Mouse (Mus musculus): Measurements from ENCODE around the gene Prkcb. TPM values are rescaled to one million over a fixed set of nuclear protein-coding genes. Genes with fewer than 3 reads are reported as not detected.

The Prkcb gene
- polyA plus RNA-seq, 1 experiment from 2014 or later: 4.8 TPM

DNA sequence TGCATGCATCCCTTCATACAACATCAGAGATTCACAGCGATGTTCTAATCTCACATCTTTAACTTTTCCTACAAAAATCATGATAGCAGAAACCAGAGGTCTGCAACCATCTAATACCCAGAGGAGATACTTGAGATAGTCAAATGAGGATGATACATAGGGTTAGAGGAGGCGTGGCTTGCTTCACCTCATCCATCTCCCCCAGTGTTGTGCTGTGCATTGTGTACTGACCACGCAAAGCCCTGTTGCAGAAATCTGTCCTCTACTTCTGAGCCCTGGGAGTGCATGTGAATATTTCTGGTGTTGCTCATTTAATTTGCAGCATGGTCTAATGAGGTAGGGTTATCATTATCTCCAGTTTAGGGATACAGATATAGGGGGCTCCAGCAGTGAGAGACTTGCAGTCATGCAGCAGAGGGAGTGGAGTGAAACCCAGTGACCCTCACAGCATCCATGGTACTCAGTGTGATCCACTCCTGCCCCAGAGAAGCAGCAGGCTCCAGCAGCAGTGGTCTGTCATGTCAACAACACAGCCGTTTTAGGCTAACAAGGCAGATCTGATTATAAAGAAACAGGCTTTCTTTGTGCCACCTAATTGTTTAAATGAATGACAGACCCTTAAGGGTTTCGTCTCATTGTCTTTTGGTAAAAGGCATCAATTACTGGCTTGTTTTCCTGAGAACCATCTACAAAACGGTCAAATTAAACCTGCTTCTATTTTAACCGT is 269.7 kb downstream of the Prkcb start:
- no peaks in the 10 kb centered on the region for H3K9me3 ChIP-seq (ENCODE audit: low read length)
- no peaks in the 10 kb centered on the region for H3K36me3 ChIP-seq (ENCODE audit: insufficient read depth, low read length)
- H3K9ac ChIP-seq (replicated peaks; ENCODE audit: low read length): no peak overlapping the region
- H3K27ac ChIP-seq (ENCODE audit: low read length): no peak overlapping the region
- H3K4me2 ChIP-seq (replicated peaks; ENCODE audit: low read depth, low read length): no peak overlapping the region
- 59% methylated on average over 7 of the region's 7 CpGs for WGBS
- no peak overlapping the region for H3K4me3 ChIP-seq (ENCODE audit: low read length)
- no peak for ATAC-seq (ENCODE audit: low FRiP score, low TSS enrichment)
- H3K27me3 ChIP-seq (ENCODE audit: insufficient read depth, low read length): no peaks in the 10 kb centered on the region
- H3K4me1 ChIP-seq (ENCODE audit: insufficient read depth, low read length): no peaks in the 10 kb centered on the region

GRCm38 (mm10) chr7:122558912-122559311 is 270.4 kb downstream of the Prkcb start:
- Histone ChIP-seq H3K4me2 (replicated peaks; ENCODE audit: low read depth, low read length) (no peak overlapping the region), H3K9ac (replicated peaks; ENCODE audit: low read length) (no peak overlapping the region), H3K36me3 (ENCODE audit: insufficient read depth, low read length) (no peaks in the 10 kb centered on the region), H3K27me3 (ENCODE audit: insufficient read depth, low read length) (no peaks in the 10 kb centered on the region), H3K9me3 (ENCODE audit: low read length) (no peaks in the 10 kb centered on the region), H3K27ac (ENCODE audit: low read length) (no peak overlapping the region), H3K4me1 (ENCODE audit: insufficient read depth, low read length) (no peaks in the 10 kb centered on the region), H3K4me3 (ENCODE audit: low read length) (no peak overlapping the region)
- 49% methylated on average over 6 of the region's 6 CpGs for WGBS
- ATAC-seq (ENCODE audit: low FRiP score, low TSS enrichment): no peak

GRCm38 (mm10) chr7:122562586-122562985 is 274.0 kb downstream of the Prkcb start:
- Histone ChIP-seq H3K4me1 (ENCODE audit: insufficient read depth, low read length) (no peaks in the 10 kb centered on the region), H3K4me2 (replicated peaks; ENCODE audit: low read depth, low read length) (no peak overlapping the region), H3K27me3 (ENCODE audit: insufficient read depth, low read length) (no peaks in the 10 kb centered on the region), H3K4me3 (ENCODE audit: low read length) (no peak overlapping the region), H3K27ac (ENCODE audit: low read length) (no peak overlapping the region), H3K36me3 (ENCODE audit: insufficient read depth, low read length) (no peaks in the 10 kb centered on the region), H3K9me3 (ENCODE audit: low read length) (no peaks in the 10 kb centered on the region), H3K9ac (replicated peaks; ENCODE audit: low read length) (no peak overlapping the region)
- 62% methylated on average over 5 of the region's 5 CpGs for WGBS
- no peak for ATAC-seq (ENCODE audit: low FRiP score, low TSS enrichment)

DNA sequence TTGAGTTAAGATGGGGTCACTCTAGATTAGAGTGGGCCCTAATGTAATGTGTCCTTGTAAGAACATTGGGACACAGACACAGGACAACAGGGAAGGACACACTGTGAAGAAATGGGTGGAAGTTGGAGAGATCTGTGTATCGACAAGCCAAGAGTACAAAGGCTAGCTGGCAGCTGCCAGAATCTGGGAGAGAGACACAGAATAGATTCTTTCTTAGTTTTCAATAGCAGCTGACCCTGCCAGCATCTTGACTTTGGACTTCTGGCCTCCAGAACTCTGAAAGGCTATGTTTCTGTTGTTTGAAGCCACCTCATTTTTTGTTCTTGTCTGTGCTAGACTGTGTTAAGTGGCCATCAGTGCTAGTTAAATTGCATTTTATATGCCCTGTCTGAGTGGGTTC is 276.8 kb downstream of the Prkcb start:
- Histone ChIP-seq H3K27ac (ENCODE audit: low read length) (no peak overlapping the region), H3K4me1 (ENCODE audit: insufficient read depth, low read length) (no peaks in the 10 kb centered on the region), H3K36me3 (ENCODE audit: insufficient read depth, low read length) (no peaks in the 10 kb centered on the region), H3K27me3 (ENCODE audit: insufficient read depth, low read length) (no peaks in the 10 kb centered on the region), H3K9ac (replicated peaks; ENCODE audit: low read length) (no peak overlapping the region), H3K9me3 (ENCODE audit: low read length) (no peaks in the 10 kb centered on the region), H3K4me3 (ENCODE audit: low read length) (no peak overlapping the region), H3K4me2 (replicated peaks; ENCODE audit: low read depth, low read length) (no peak overlapping the region)
- ATAC-seq (ENCODE audit: low FRiP score, low TSS enrichment): no peak
- 80% methylated on average over 1 of the region's 1 CpGs for WGBS

DNA sequence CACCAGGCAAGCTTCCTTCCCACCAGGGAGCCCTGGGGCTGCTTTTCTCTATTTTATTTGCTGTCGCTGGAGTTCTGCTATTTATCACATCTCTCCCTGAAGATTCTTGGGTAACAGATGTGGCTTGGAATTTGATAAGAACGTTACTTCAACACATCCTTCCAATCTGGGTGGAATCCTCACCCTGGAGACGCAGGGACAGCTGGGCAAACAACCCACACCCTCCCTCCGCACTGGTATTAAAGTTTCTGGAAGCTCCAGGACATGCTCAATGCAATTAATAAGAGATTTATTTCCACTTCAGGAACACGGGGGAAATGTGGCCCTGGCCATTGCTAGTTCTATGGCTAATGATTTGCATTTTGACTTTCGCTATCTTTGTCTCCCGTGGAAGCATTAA is 277.5 kb downstream of the Prkcb start:
- no peak overlapping the region for H3K9ac ChIP-seq (replicated peaks; ENCODE audit: low read length)
- WGBS: 42% methylated on average over 7 of the region's 7 CpGs

GRCm38 (mm10) chr7:122568787-122569186 is 280.2 kb downstream of the Prkcb start:
- H3K27ac ChIP-seq (ENCODE audit: low read length): no peak overlapping the region
- H3K36me3 ChIP-seq (ENCODE audit: insufficient read depth, low read length): no peaks in the 10 kb centered on the region
- H3K27me3 ChIP-seq (ENCODE audit: insufficient read depth, low read length): no peaks in the 10 kb centered on the region
- H3K9me3 ChIP-seq (ENCODE audit: low read length): no peaks in the 10 kb centered on the region
- no peak overlapping the region for H3K9ac ChIP-seq (replicated peaks; ENCODE audit: low read length)
- no peak overlapping the region for H3K4me3 ChIP-seq (ENCODE audit: low read length)
- ATAC-seq (ENCODE audit: low FRiP score, low TSS enrichment): no peak
- no peak overlapping the region for H3K4me2 ChIP-seq (replicated peaks; ENCODE audit: low read depth, low read length)
- 75% methylated on average over 7 of the region's 7 CpGs for WGBS
- no peaks in the 10 kb centered on the region for H3K4me1 ChIP-seq (ENCODE audit: insufficient read depth, low read length)

More for the DNA sequence above, 277.5 kb downstream of the Prkcb start:
- Histone ChIP-seq H3K4me2 (replicated peaks; ENCODE audit: low read depth, low read length) (no peak overlapping the region), H3K36me3 (ENCODE audit: insufficient read depth, low read length) (no peaks in the 10 kb centered on the region), H3K4me1 (ENCODE audit: insufficient read depth, low read length) (no peaks in the 10 kb centered on the region), H3K27me3 (ENCODE audit: insufficient read depth, low read length) (no peaks in the 10 kb centered on the region), H3K9me3 (ENCODE audit: low read length) (no peaks in the 10 kb centered on the region), H3K27ac (ENCODE audit: low read length) (no peak overlapping the region), H3K4me3 (ENCODE audit: low read length) (no peak overlapping the region)
- no peak for ATAC-seq (ENCODE audit: low FRiP score, low TSS enrichment)

GRCm38 (mm10) chr7:122570407-122570806 is 281.9 kb downstream of the Prkcb start:
- Histone ChIP-seq H3K36me3 (ENCODE audit: insufficient read depth, low read length) (no peaks in the 10 kb centered on the region), H3K27ac (ENCODE audit: low read length) (no peak overlapping the region), H3K9me3 (ENCODE audit: low read length) (no peaks in the 10 kb centered on the region), H3K9ac (replicated peaks; ENCODE audit: low read length) (no peak overlapping the region), H3K27me3 (ENCODE audit: insufficient read depth, low read length) (no peaks in the 10 kb centered on the region), H3K4me1 (ENCODE audit: insufficient read depth, low read length) (no peaks in the 10 kb centered on the region), H3K4me3 (ENCODE audit: low read length) (no peak overlapping the region), H3K4me2 (replicated peaks; ENCODE audit: low read depth, low read length) (no peak overlapping the region)
- 80% methylated on average over 4 of the region's 4 CpGs for WGBS
- no peak for ATAC-seq (ENCODE audit: low FRiP score, low TSS enrichment)

GRCm38 (mm10) chr7:122573101-122573635 is 284.6 kb downstream of the Prkcb start:
- Histone ChIP-seq H3K4me2 (replicated peaks; ENCODE audit: low read depth, low read length) (no peak overlapping the region), H3K9ac (replicated peaks; ENCODE audit: low read length) (no peak overlapping the region), H3K4me1 (ENCODE audit: insufficient read depth, low read length) (0 out of 2 replicates have a peak, but pooled peaks cover 2% of the 10 kb centered on the region), H3K9me3 (ENCODE audit: low read length) (no peaks in the 10 kb centered on the region), H3K4me3 (ENCODE audit: low read length) (no peak overlapping the region), H3K36me3 (ENCODE audit: insufficient read depth, low read length) (no peaks in the 10 kb centered on the region), H3K27me3 (ENCODE audit: insufficient read depth, low read length) (no peaks in the 10 kb centered on the region), H3K27ac (ENCODE audit: low read length) (no peak overlapping the region)
- WGBS: 84% methylated on average over 3 of the region's 3 CpGs
- no peak for ATAC-seq (ENCODE audit: low FRiP score, low TSS enrichment)

GRCm38 (mm10) chr7:122574418-122574817 is 285.9 kb downstream of the Prkcb start:
- Histone ChIP-seq H3K36me3 (ENCODE audit: insufficient read depth, low read length) (no peaks in the 10 kb centered on the region), H3K4me3 (ENCODE audit: low read length) (no peak overlapping the region), H3K4me2 (replicated peaks; ENCODE audit: low read depth, low read length) (no peak overlapping the region), H3K27ac (ENCODE audit: low read length) (no peak overlapping the region), H3K9ac (replicated peaks; ENCODE audit: low read length) (no peak overlapping the region), H3K9me3 (ENCODE audit: low read length) (no peaks in the 10 kb centered on the region), H3K27me3 (ENCODE audit: insufficient read depth, low read length) (no peaks in the 10 kb centered on the region), H3K4me1 (ENCODE audit: insufficient read depth, low read length) (0 out of 2 replicates have a peak, but pooled peaks cover 2% of the 10 kb centered on the region)
- ATAC-seq (ENCODE audit: low FRiP score, low TSS enrichment): no peak
- 60% methylated on average over 7 of the region's 7 CpGs for WGBS

DNA sequence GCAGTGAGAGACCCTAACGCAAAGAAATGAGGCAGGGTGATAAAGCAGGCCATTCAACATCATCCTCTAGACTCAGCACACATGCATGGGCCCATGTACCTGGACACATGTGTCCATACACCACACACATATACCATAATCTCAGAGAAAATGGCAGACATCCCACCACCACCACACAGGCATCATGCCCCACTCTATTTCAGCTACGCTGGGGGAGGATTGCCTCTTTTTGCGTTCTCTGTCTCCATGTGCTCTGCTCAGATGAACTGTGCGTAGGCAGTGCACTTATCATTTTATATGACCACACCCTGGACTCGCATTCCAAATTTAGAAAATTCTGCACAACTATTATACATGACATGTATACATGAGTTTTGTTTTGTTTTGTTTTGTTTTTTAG is 286.5 kb downstream of the Prkcb start:
- Histone ChIP-seq H3K4me1 (ENCODE audit: insufficient read depth, low read length) (0 out of 2 replicates have a peak, but pooled peaks cover 2% of the 10 kb centered on the region), H3K36me3 (ENCODE audit: insufficient read depth, low read length) (no peaks in the 10 kb centered on the region), H3K9ac (replicated peaks; ENCODE audit: low read length) (no peak overlapping the region), H3K4me2 (replicated peaks; ENCODE audit: low read depth, low read length) (no peak overlapping the region), H3K9me3 (ENCODE audit: low read length) (no peaks in the 10 kb centered on the region), H3K27ac (ENCODE audit: low read length) (no peak overlapping the region), H3K4me3 (ENCODE audit: low read length) (no peak overlapping the region), H3K27me3 (ENCODE audit: insufficient read depth, low read length) (no peaks in the 10 kb centered on the region)
- 0 out of 2 replicates have a peak, but pooled peaks have one; percentile 39 for ATAC-seq (ENCODE audit: low FRiP score, low TSS enrichment)
- 84% methylated on average over 5 of the region's 5 CpGs for WGBS

Measured in kidney, embryonic 16.5 days (tissue).